Mouse (Mus musculus): ENCODE data around the gene Gtf2a2. TPM values are rescaled to one million over a fixed set of nuclear protein-coding genes. Genes with fewer than 3 reads are reported as not detected.

The Gtf2a2 gene
- 94.9 and 99.8 TPM in 2 replicates for total RNA-seq (2021)
- long read RNA-seq, transcript Gtf2a2-202 (5 exons, 893 nt) = major isoform, 15 of 24 reads
- long read RNA-seq, partial matches to known transcripts = 0 of 24 reads
- long read RNA-seq, other reads (novel, unspliced or antisense) = 5 of 24 reads

GRCm38 (mm10) chr9:70012408-70012901 is at the start of gene Gtf2a2:
Gene Gtf2a2 (plus strand): TSS chr9:70012550.
- DNase-seq = peak; percentile 95

DNA sequence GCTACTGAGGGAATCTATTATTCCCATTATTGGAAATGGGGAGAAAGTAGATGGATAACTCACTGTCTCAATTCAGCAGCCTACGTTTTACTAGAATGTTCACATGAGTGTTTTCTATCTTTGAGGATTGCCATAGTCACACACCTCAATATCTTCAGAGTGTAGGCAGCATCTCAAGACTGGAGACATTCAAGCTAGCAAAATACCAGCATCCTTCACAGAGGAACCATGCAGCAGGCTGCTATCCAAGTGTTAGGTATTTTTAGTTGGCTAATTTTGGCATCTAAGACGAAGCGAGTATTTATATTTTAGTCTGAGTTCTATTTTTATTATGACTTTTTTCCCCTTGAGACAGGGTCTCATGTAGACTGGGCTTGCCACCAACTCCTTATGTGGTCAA is 48.0 kb upstream of the Gtf2a2 start:
- DNase-seq = no peak

GRCm38 (mm10) chr9:69985526-69985925 is 26.8 kb upstream of the Gtf2a2 start:
- no peak for DNase-seq

DNA sequence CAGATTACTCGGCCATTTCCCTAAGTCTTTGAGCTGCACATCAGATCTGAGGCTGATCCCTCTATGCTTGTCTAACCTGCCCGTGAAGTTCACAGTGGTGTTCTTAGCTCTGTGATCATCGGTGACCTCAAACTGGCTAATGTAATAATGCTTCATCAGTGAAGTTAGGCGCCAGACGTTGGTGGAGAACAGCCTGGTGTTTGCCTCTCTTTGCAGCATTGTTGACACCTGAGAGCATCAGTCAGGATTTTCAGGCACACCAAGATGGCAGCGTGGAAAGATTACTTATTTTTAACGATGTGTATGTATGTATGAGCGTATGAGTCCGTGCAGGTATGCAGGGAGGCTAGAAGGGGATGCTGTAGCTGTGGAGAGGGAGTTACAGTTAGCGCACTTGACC is 26.3 kb upstream of the Gtf2a2 start:
- DNase-seq = no peak

DNA sequence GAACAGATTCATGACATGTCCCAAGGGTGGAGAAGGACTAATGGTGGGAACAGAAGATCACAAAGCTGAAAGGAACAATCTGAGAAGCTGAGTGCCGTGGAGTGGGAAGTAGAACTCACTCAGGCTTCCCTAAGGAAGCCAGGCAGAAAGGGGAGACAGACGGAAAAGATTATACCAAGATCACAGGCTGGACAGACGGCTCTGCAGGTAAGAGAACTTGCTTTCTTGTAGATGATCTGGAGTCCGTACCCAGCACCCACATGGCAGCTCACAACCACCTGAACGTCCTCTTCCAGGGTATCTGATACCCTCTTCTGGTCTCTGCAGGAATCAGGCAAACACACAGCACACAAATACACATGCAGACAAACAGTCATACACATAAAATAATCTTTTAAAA is 25.8 kb upstream of the Gtf2a2 start:
- DNase-seq = no peak

DNA sequence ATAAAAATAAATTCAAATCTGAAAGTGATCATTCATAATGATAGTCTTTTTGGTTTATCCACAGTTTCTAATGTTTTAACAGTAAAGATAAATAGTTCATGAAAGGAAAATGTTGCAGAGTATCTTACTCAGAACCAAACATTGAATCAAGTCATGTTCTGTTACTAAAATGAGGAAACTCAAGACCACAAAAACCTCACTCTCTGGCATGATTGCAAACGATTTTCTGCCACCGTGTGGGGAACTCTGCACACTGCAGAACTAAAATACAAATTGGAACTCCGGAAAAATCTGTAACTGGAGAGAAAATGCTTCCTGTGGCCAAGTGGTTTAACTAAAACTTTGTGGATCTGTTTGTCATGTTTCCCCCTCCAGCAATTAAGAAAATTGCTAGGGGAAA is 24.8 kb upstream of the Gtf2a2 start:
- DNase-seq = peak; percentile 51

- DNase-seq = no peak
Observed at GRCm38 (mm10) chr9:69988706-69989302, 23.5 kb upstream of the Gtf2a2 start.

DNA sequence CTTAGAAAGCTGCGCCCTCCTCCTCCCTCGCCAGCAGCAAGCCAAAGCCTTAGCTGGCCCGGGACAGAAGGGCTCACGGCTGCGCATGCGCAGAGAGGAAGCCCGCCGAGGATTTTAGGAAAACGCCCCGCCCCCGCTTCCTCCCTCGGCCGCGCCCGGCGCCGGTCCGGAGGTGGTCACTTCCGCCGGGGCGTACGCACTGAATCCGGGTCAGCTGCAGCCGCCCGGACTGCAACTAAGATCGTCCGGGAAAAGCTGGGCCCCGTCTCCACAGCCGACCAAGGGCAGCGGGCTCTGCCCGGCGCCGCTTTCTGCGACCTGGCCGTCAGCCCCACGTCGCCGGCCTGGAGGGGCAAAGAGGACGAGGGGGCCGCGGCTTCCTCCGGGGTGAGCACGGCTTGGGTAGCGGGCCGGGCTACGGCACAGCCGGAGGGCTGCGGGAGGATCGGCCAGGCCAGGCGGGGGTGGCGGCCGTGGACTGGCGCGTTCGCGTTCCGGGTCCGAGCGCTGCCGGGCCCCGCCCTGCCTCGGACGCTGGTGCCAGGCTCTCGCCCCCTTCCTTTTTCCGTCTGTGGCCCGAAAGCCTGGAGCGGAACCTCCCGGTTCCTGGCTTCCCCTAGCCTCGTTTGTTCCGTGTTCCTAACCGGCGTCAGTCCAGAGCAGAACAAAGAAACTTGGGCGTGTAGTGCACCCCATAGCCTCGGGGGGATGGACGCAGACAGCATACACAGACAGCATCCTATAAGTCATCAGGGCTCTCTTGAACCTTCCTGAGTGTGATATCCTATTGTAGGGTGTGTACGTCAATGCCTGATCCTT is 22.8 kb upstream of the Gtf2a2 start, which contains the start of gene Bnip2:
Gene Bnip2, plus strand, starts transcription at position 164 of the 819 bp plus-strand sequence.
- DNase-seq = peak; percentile 98

DNA sequence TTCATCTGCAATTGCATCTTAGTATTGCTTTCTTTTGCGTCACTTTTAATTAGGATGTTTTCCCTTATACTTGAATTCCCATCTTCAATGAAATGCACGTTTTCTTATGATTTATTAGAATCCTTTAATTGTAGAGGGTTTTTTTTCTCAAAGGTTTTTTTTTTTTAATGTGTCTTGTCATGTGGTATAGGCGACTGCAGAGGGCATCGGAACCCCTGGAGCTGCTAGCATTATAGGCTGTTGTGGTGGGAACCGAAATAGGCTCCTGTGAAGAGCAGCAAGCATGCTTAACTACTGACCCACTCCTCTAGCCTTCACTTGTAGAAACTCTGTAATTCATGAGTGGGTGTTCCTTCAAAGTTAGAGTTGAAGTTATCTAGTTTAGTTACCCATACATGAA is 22.0 kb upstream of the Gtf2a2 start:
- no peak for DNase-seq

DNA sequence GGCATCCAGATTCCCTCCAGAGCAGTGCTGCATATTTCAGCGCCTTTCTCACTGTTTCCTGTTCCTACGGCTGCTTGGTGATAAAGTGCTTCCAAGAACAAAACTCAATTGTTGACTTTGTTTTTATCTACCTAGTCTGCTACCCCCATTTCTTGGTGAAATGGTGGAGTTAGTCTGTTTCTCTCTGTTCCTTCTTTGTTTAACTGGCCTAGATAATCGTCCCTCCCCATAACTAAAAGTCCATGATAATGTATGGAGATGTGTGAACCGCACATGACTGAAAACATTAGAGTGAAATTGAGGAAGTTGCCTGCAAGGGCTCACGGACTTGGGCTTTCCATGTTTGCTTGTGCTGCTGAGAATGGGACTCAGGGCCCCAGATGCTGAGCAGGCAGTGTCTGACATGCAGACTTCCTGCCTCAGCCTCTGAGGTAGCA is 19.5 kb upstream of the Gtf2a2 start:
- DNase-seq = no peak

GRCm38 (mm10) chr9:69993479-69993878 is 18.9 kb upstream of the Gtf2a2 start:
- DNase-seq = no peak

GRCm38 (mm10) chr9:69994547-69994946 is 17.8 kb upstream of the Gtf2a2 start:
- no peak for DNase-seq

DNA sequence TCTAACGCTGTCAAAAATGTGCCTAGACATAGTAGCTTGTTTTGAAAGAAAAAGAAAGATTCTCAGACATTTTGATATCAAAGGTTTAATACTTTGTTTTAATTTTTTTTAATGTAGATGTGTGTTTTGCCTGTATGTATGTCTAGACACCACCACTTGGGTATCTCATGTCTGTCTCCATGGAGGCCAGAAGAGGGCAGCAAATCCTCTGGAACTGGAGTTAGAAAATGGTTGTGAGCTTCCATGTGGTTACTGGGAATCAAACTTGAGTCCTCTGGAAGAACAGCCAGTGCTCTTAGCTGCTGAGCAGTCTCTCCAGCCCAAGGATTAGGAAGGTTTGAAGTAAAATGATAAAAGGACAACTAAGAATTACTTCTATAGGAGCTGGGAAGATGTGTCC is 13.0 kb upstream of the Gtf2a2 start:
- DNase-seq = no peak

- no peak for DNase-seq
Observed at GRCm38 (mm10) chr9:70003516-70003915, 8.8 kb upstream of the Gtf2a2 start.

DNA sequence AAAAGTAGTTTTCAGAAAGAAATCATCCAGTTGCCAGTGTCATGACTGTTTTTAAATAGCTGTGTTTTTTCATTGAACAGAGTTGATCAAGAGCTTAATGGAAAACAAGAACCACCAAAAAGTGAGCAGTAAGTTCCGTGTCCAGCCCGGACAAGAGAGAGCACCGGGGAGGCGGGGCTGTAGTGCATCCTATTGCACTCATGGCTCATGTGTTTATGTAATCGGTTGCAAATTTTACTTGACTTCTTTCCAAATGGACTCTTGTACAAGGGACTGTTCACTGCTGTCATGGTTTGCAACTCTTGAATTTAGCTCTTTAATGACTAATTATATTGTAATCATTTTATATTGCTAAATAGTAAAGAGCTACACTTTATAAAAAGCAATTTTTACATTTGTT is 5.4 kb upstream of the Gtf2a2 start:
- DNase-seq = no peak

- no peak for DNase-seq
Observed at GRCm38 (mm10) chr9:70007506-70008248, 4.7 kb upstream of the Gtf2a2 start.

- DNase-seq = no peak
Observed at GRCm38 (mm10) chr9:70009754-70010304, 2.5 kb upstream of the Gtf2a2 start.

DNA sequence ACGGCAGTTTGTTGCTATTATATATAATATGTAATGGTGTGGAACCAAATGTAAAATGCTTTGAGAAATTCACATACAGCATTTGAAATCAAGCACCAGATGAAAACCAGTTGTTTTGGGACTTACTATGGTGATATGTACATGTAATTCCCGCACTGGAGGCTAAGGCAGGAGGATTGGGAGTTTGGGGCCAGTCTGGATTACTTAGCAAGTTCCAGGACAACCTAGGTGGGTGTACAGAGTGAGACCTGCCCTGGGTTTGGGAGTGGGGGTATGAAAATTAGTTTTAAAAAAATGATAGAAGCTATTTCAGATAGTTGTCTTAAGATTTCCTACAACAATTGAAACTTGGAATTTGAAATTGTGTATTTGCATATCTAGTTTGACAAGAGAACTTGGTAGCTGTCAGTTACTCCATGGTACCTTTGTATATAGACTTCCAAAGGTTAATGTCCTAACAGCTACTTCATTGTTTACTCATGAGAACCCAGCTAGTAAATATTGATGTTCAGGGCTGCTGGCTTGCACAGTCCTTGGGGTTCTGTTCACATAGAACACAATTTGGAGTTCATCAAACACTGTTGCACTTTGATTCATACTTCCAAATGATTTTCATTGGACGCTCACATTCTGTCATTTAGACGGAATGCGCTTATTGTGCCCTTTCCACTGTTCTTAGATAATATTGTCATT is 1.4 kb upstream of the Gtf2a2 start:
- DNase-seq = no peak

- DNase-seq = no peak
Observed at GRCm38 (mm10) chr9:70011537-70012407, 578 bp upstream of the Gtf2a2 start.

GRCm38 (mm10) chr9:70015632-70016031 is 3.3 kb downstream of the Gtf2a2 start:
- no peak for DNase-seq

GRCm38 (mm10) chr9:70018879-70019278 is 6.5 kb downstream of the Gtf2a2 start:
- no peak for DNase-seq
